In the genomic region with DNA sequence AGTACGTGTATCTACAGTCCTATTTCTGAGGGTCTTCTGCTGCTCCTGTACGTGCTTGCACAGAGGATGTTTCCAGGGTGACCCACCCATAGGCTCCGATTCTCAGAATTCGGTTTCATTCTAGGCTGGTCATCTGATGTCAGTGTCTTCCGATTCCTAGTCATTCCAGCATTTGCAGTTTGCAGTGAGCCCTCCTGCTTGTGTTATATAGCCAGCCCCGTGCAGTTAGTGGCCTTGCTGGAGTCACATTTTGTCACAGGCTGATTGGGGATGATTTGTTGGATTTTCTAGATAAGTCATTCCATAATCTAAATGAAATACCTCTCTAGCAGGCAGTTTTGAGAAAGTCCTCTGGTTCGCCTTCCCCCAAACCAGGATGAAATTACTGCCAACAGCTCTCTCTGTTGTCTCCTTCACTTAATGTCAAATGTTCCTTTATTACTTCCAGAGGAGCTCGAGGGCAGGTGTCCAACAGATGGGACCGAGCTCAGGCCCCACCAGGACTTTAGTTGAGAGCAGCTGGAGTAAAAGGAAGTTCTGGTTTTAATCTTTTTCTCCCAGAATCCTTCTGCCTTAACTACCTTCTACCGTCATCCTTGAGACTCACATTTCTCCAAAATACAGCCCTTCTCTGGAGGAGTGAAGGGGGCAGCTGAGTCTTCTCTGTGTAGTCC, we compare ENCODE assay signal across 14 mouse cellular contexts. TPM values are rescaled to one million over a fixed set of nuclear protein-coding genes. Genes with fewer than 3 reads are reported as not detected.
DNase-seq lines count a peak whose midpoint lies in the region; ATAC-seq and TF ChIP-seq lines count a peak whose summit lies in the region.
"Had no signal": no experiment of that assay in that cellular context is flagged by ENCODE, and none has a peak within 500 bp of the region (broad histone marks: within the 10 kb centered on the region; RNA-seq: fewer than 3 reads in every experiment).

No protein-coding gene starts in this region.

- TF ChIP-seq CTCF in lung, postnatal 0 days (IDR thresholded peaks at IDR 0.05) = no peak

- no peaks in the 10 kb centered on the region for H3K9me3 ChIP-seq in hindbrain, embryonic 11.5 days (ENCODE audit: control insufficient read depth, low read length)
- no peaks in the 10 kb centered on the region for H3K9me3 ChIP-seq in hindbrain, embryonic 16.5 days (ENCODE audit: control insufficient read depth, low read length)
- no peaks in the 10 kb centered on the region for H3K9me3 ChIP-seq in embryonic facial prominence, embryonic 12.5 days
- H3K9me3 ChIP-seq in limb, embryonic 14.5 days (ENCODE audit: control insufficient read depth, low read length) = no peaks in the 10 kb centered on the region
- no peaks in the 10 kb centered on the region for H3K9me3 ChIP-seq in lung, postnatal 0 days (ENCODE audit: low read length)
- H3K9me3 ChIP-seq: kidney, embryonic 15.5 days; liver, embryonic 12.5 days; midbrain, embryonic 10.5 days had no signal

- no peak overlapping the region for H3K4me3 ChIP-seq in hindbrain, embryonic 11.5 days (ENCODE audit: low read depth, low read length)
- no peak overlapping the region for H3K4me3 ChIP-seq in hindbrain, embryonic 16.5 days (ENCODE audit: low read length)
- no peak overlapping the region for H3K4me3 ChIP-seq in embryonic facial prominence, embryonic 12.5 days
- no peak overlapping the region for H3K4me3 ChIP-seq in limb, embryonic 14.5 days (replicated peaks; ENCODE audit: low read length)
- no peak overlapping the region for H3K4me3 ChIP-seq in lung, postnatal 0 days (ENCODE audit: low read depth, low read length)
- H3K4me3 ChIP-seq: kidney, embryonic 15.5 days; layer of hippocampus, adult 2 months; liver, embryonic 12.5 days; midbrain, embryonic 10.5 days had no signal

- 67% methylated on average over 10 of the region's 10 CpGs for WGBS in hindbrain, embryonic 11.5 days
- 67% methylated on average over 10 of the region's 10 CpGs for WGBS in hindbrain, embryonic 16.5 days
- 40% methylated on average over 10 of the region's 10 CpGs for WGBS in embryonic facial prominence, embryonic 12.5 days
- 38% methylated on average over 10 of the region's 10 CpGs for WGBS in limb, embryonic 14.5 days
- WGBS in lung, postnatal 0 days = 77% methylated on average over 10 of the region's 10 CpGs

- no peak overlapping the region for H3K9ac ChIP-seq in hindbrain, embryonic 11.5 days (ENCODE audit: low read depth, low read length)
- no peak overlapping the region for H3K9ac ChIP-seq in hindbrain, embryonic 16.5 days (ENCODE audit: low read depth, low read length)
- H3K9ac ChIP-seq in embryonic facial prominence, embryonic 12.5 days = no peak overlapping the region
- H3K9ac ChIP-seq in limb, embryonic 14.5 days (ENCODE audit: low read depth, low read length, severe bottlenecking) = no peak overlapping the region
- H3K9ac ChIP-seq in lung, postnatal 0 days (replicated peaks; ENCODE audit: low read depth) = no peak overlapping the region
- H3K9ac ChIP-seq: kidney, embryonic 15.5 days; liver, embryonic 12.5 days had no signal

- H3K36me3 ChIP-seq in hindbrain, embryonic 11.5 days (ENCODE audit: control insufficient read depth, insufficient read depth, low read length) = no peaks in the 10 kb centered on the region
- no peaks in the 10 kb centered on the region for H3K36me3 ChIP-seq in hindbrain, embryonic 16.5 days (ENCODE audit: control insufficient read depth, insufficient read depth, low read length)
- no peaks in the 10 kb centered on the region for H3K36me3 ChIP-seq in embryonic facial prominence, embryonic 12.5 days
- no peaks in the 10 kb centered on the region for H3K36me3 ChIP-seq in limb, embryonic 14.5 days (ENCODE audit: control insufficient read depth, insufficient read depth, low read length)
- H3K36me3 ChIP-seq in lung, postnatal 0 days (ENCODE audit: insufficient read depth, low read length) = no peaks in the 10 kb centered on the region
- H3K36me3 ChIP-seq: kidney, embryonic 15.5 days; liver, embryonic 12.5 days; midbrain, embryonic 10.5 days had no signal

- TF ChIP-seq POLR2A in limb, embryonic 14.5 days (IDR thresholded peaks at IDR 0.05; ENCODE audit: borderline replicate concordance, extremely low read depth, insufficient read depth, insufficient read length) = no peak

- H3K27ac ChIP-seq in hindbrain, embryonic 11.5 days (ENCODE audit: low read depth, low read length) = no peak overlapping the region
- H3K27ac ChIP-seq in hindbrain, embryonic 16.5 days (ENCODE audit: low read depth, low read length) = no peak overlapping the region
- H3K27ac ChIP-seq in embryonic facial prominence, embryonic 12.5 days = no peak overlapping the region
- H3K27ac ChIP-seq in limb, embryonic 14.5 days (replicated peaks; ENCODE audit: low read depth, low read length) = no peak overlapping the region
- no peak overlapping the region for H3K27ac ChIP-seq in lung, postnatal 0 days (ENCODE audit: low read length)
- H3K27ac ChIP-seq: kidney, embryonic 15.5 days; layer of hippocampus, adult 2 months; liver, embryonic 12.5 days; midbrain, embryonic 10.5 days had no signal

- no peak for TF ChIP-seq EP300 in lung, postnatal 0 days (IDR thresholded peaks at IDR 0.05)

- no peak overlapping the region for H3K4me2 ChIP-seq in hindbrain, embryonic 11.5 days (replicated peaks; ENCODE audit: low read depth, low read length)
- no peak overlapping the region for H3K4me2 ChIP-seq in hindbrain, embryonic 16.5 days (ENCODE audit: low read length)
- H3K4me2 ChIP-seq in embryonic facial prominence, embryonic 12.5 days (replicated peaks) = peak overlapping the region; percentile 16; the same call in 1 of the 2 replicates
- no peak overlapping the region for H3K4me2 ChIP-seq in limb, embryonic 14.5 days (replicated peaks; ENCODE audit: low read depth, low read length, severe bottlenecking)
- no peak overlapping the region for H3K4me2 ChIP-seq in lung, postnatal 0 days (replicated peaks; ENCODE audit: low read depth, low read length)
- H3K4me2 ChIP-seq: kidney, embryonic 15.5 days; liver, embryonic 12.5 days had no signal

- peak; percentile 31 for DNase-seq in hindbrain, embryonic 11.5 days (ENCODE audit: low spot score)
- DNase-seq in adrenal gland, postnatal 25 days = peak; percentile 45
- DNase-seq in limb, embryonic 14.5 days (ENCODE audit: low spot score) = peak; percentile 67
- no peak for DNase-seq in cerebellum, adult 9-10 months
- DNase-seq in lung, postnatal 0 days (ENCODE audit: low spot score) = no peak
- DNase-seq in spleen, postnatal 36 days (ENCODE audit: low spot score in 2 of 2) = no peak

- no peak for ATAC-seq in hindbrain, embryonic 11.5 days (ENCODE audit: low FRiP score)
- ATAC-seq in hindbrain, embryonic 16.5 days = no peak
- peak; percentile 75 for ATAC-seq in embryonic facial prominence, embryonic 12.5 days (ENCODE audit: insufficient number of reproducible peaks, insufficient read depth, low FRiP score, low TSS enrichment)
- peak; percentile 67; the same call in 1 of the 2 replicates for ATAC-seq in limb, embryonic 14.5 days (ENCODE audit: low FRiP score, low read depth)
- ATAC-seq in lung, postnatal 0 days = no peak
- ATAC-seq: CD4-positive, CD25-positive, alpha-beta regulatory T cell, adult 4 months; inflammation-experienced regulatory T-cells, adult 6 months; liver, embryonic 12.5 days had no signal

- no peaks in the 10 kb centered on the region for H3K27me3 ChIP-seq in hindbrain, embryonic 11.5 days (ENCODE audit: control insufficient read depth, insufficient read depth, low read length)
- H3K27me3 ChIP-seq in hindbrain, embryonic 16.5 days (replicated peaks; ENCODE audit: control insufficient read depth, insufficient read depth, low read length) = no peaks in the 10 kb centered on the region
- no peaks in the 10 kb centered on the region for H3K27me3 ChIP-seq in embryonic facial prominence, embryonic 12.5 days
- no peaks in the 10 kb centered on the region for H3K27me3 ChIP-seq in limb, embryonic 14.5 days (ENCODE audit: control insufficient read depth, insufficient read depth, low read length)
- H3K27me3 ChIP-seq in lung, postnatal 0 days (replicated peaks; ENCODE audit: insufficient read depth, low read length) = no peaks in the 10 kb centered on the region
- H3K27me3 ChIP-seq: kidney, embryonic 15.5 days; liver, embryonic 12.5 days had no signal

- no peaks in the 10 kb centered on the region for H3K4me1 ChIP-seq in hindbrain, embryonic 11.5 days (replicated peaks; ENCODE audit: control insufficient read depth, insufficient read depth, low read length)
- no peaks in the 10 kb centered on the region for H3K4me1 ChIP-seq in hindbrain, embryonic 16.5 days (ENCODE audit: control insufficient read depth, insufficient read depth, low read depth, low read length)
- peaks cover 16% of the 10 kb centered on the region; the same call in 1 of the 2 replicates for H3K4me1 ChIP-seq in embryonic facial prominence, embryonic 12.5 days
- peaks cover 9% of the 10 kb centered on the region; the same call in 1 of the 2 replicates for H3K4me1 ChIP-seq in limb, embryonic 14.5 days (ENCODE audit: control insufficient read depth, insufficient read depth, low read length)
- H3K4me1 ChIP-seq in lung, postnatal 0 days (ENCODE audit: insufficient read depth, low read depth, low read length) = no peaks in the 10 kb centered on the region
- H3K4me1 ChIP-seq: kidney, embryonic 15.5 days; liver, embryonic 12.5 days had no signal

RNA-seq across cellular contexts. Expression of gene Plcl2, which starts 13.8 kb away (rescaled TPM):
- polyA plus RNA-seq in hindbrain, embryonic 11.5 days (2014; fragmentation: Nextera tagmentation; extraction: Ambion mirVana) = 6.7 and 7.2 TPM in 2 replicates
- 8.2 and 10.0 TPM in 2 replicates for polyA plus RNA-seq in hindbrain, embryonic 16.5 days (2015; fragmentation: Nextera tagmentation; extraction: Ambion mirVana)
- 62.0 and 62.3 TPM in 2 replicates for total RNA-seq in adrenal gland, postnatal 25 days (2021)
- 5.9 and 6.1 TPM in 2 replicates for polyA plus RNA-seq in embryonic facial prominence, embryonic 12.5 days (2016; fragmentation: Nextera tagmentation; extraction: Ambion mirVana)
- polyA plus RNA-seq in limb, embryonic 14.5 days (2012; rRNA removed) = 5.8 and 6.7 TPM in 2 replicates
- polyA plus RNA-seq in limb, embryonic 14.5 days (2014; fragmentation: Nextera tagmentation; extraction: Ambion mirVana) = 4.9 and 5.2 TPM in 2 replicates
- polyA plus RNA-seq in lung, postnatal 0 days (2015; fragmentation: Nextera tagmentation; extraction: Ambion mirVana) = 1.0 and 1.3 TPM in 2 replicates

Comparison
In these comparisons a context has a peak if more than half of its experiments do, and no peak if none do; other contexts are left out.
1. ATAC-seq: peak in embryonic facial prominence, embryonic 12.5 days (single experiment) and limb, embryonic 14.5 days (single experiment); none in hindbrain, embryonic 11.5 days (single experiment), hindbrain, embryonic 16.5 days (single experiment) and lung, postnatal 0 days (single experiment).
2. DNase-seq: peak in hindbrain, embryonic 11.5 days (single experiment), adrenal gland, postnatal 25 days (single experiment) and limb, embryonic 14.5 days (single experiment); none in cerebellum, adult 9-10 months (single experiment), lung, postnatal 0 days (single experiment) and spleen, postnatal 36 days (0 of 2).